Comparison of ENCODE assay signal across 14 mouse cellular contexts in the genomic region with DNA sequence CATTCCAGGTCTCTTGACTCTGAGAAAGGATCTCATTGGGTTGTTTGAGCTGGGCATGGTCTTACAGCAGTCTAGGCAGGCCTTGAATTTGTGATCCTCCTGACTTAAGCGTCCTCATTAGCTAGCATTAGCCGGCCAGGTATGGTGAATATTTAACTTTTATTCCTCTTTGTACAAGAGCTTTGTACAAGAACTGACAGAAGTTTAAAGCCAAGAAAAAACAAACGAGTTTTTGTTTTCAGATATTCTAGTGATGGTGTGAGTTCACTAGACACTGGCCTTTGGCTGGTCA.
"Had no signal": no experiment of that assay in that cellular context is flagged by ENCODE, and none has a peak within 500 bp of the region (broad histone marks: within the 10 kb centered on the region; RNA-seq: fewer than 3 reads in every experiment).

No protein-coding gene starts in this region.

- H3K4me3 ChIP-seq: left cerebral cortex, adult 2 months; limb, embryonic 15.5 days; liver, embryonic 13.5 days; neural tube, embryonic 12.5 days had no signal

- ATAC-seq: lung, postnatal 0 days had no signal

- DNase-seq: kidney, adult 18-20 months; liver, embryonic 13.5 days; lung, adult 18-20 months; lung, postnatal 36 days; midbrain, embryonic 14.5 days; right cerebral cortex, postnatal 4 days; thymus, adult 2 months; thymus, postnatal 36 days had no signal

- H3K36me3 ChIP-seq: limb, embryonic 15.5 days; liver, embryonic 13.5 days; neural tube, embryonic 12.5 days had no signal

- H3K4me2 ChIP-seq: hindbrain, embryonic 14.5 days; limb, embryonic 15.5 days; liver, embryonic 13.5 days; neural tube, embryonic 12.5 days had no signal

- H3K27me3 ChIP-seq: limb, embryonic 15.5 days; liver, embryonic 13.5 days; neural tube, embryonic 12.5 days had no signal

- H3K9me3 ChIP-seq: limb, embryonic 15.5 days; liver, embryonic 13.5 days; neural tube, embryonic 12.5 days had no signal

- H3K4me1 ChIP-seq: neural tube, embryonic 12.5 days had no signal

- H3K27ac ChIP-seq: hindbrain, embryonic 14.5 days; kidney, postnatal 0 days; left cerebral cortex, adult 2 months; limb, embryonic 15.5 days; liver, embryonic 13.5 days; neural tube, embryonic 12.5 days had no signal

- H3K9ac ChIP-seq: hindbrain, embryonic 14.5 days; limb, embryonic 15.5 days; liver, embryonic 13.5 days; neural tube, embryonic 12.5 days had no signal
